Mouse (Mus musculus) heart, postnatal 14 days (tissue): ENCODE measurements around the gene Olfr273. TPM values are rescaled to one million over a fixed set of nuclear protein-coding genes. Genes with fewer than 3 reads are reported as not detected.
"Not testable (repeated sequence)": the region's sequence is repeated elsewhere in the genome, so short reads cannot be mapped to it uniquely, and the experiment has no call there.

ENCODE experiments used
- DNase-seq, 2 experiments: peaks; one replicate each; pipeline ENCODE4 v3.0.0; 2021 to 2022
- intact Hi-C: fragments of 180-260 bp; cut with DNase I; formaldehyde crosslinking; loops from one replicate; pipeline ENCODE4 v1.15.1; 2025
- long read RNA-seq, 2 experiments: library from polyadenylated mRNA; stranded (forward); transcript quantifications; one replicate each; pipeline ENCODE4 v2.0.0; 2021
- total RNA-seq, 2 experiments: library from RNA; stranded (reverse); gene quantifications; 2 replicates each; pipeline ENCODE4 v1.2.3; 2021

The Olfr273 gene
- total RNA-seq: not detected
- long read RNA-seq, experiment 1: 0 reads
- long read RNA-seq, experiment 2: 0 reads

- intact Hi-C loops: no loop called here
- no peak for DNase-seq
Observed at GRCm38 (mm10) chr4:52859136-52859535, at the start of gene Olfr273. Gene Olfr273 (minus strand): TSS chr4:52859236.

GRCm38 (mm10) chr4:52864156-52864555 lies 5.1 kb upstream of the Olfr273 start:
- no peak for DNase-seq
- intact Hi-C loops: no loop called here

DNA sequence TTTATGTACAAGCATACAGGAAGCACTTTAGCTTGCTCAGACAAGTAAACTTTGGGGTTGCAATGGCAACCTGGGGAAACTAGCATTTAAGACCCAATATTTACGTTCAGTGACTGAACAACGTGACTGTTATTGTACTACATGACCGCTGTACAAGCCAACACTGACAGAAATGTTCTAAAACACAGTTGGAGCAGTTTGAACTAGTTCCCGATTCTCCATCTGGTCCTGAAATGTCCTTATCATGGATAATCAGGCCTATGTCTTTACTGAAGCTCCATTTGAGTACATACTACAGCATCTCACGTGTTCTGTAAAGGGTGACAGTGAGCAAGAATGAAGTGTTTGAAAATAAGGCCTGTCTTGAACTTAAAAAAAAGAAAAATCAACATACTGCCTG lies 9.4 kb downstream of the Olfr273 start:
- intact Hi-C loops: no loop called here
- no peak for DNase-seq

DNA sequence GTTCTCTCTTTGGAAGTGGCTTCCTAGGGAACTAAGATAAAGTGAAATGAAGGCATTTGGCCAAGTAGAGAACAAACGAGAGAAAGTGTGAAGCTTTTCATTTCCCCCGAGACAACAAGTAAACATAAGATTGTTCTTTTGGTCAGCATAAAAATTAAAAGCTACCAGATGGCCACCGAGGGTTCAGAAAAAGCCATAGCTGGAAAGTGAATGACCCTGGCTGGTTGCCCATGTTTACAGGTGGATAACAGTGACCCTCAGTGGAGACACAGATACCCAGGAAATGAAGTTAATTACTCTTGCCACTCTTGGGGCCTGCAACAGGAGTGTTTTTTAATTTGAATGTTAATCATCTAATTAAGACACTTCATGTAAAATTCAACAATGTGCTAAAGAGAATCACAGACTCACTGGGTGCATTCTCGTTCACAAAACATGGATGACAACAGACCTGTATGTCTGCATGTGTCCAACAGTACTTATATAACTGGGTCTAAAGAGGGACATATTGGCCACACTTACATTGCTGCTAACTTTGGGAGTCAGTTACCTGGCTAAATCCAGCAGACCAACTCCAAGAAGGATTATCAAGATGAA lies 9.9 kb downstream of the Olfr273 start:
- intact Hi-C loops: no loop called here
- no peak for DNase-seq

GRCm38 (mm10) chr4:52845411-52845810 lies 13.6 kb downstream of the Olfr273 start:
- intact Hi-C loops, DNase-seq: not testable (repeated sequence)

DNA sequence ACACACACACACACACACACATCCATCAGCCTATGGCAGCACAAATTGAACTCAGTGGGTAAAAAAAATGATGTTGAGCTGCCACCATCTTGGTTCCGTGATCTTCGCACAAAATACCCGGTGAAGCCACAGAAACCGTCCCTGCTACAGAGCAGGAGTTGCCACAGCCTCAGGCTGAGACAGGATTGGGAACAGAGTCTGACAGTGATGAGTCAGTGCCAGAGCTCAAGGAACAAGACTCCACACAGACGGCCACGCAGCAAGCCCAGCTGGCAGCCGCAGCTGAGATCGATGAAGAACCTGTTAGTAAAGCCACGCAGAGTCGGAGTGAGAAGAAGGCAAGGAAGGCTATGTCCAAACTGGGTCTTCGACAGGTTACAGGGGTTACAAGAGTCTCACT lies 37.7 kb downstream of the Olfr273 start:
- DNase-seq: no peak
- intact Hi-C loops: no loop called here

GRCm38 (mm10) chr4:52814304-52814703 lies 44.7 kb downstream of the Olfr273 start, which contains the start of gene Olfr275:
Gene Olfr275 (plus strand): TSS chr4:52814604.
- no peak for DNase-seq
- intact Hi-C loops: no loop called here

- no peak for DNase-seq
- intact Hi-C loops: no loop called here
Observed at GRCm38 (mm10) chr4:52811871-52812270, 47.2 kb downstream of the Olfr273 start.

Other genes with a start within 250 kb of the Olfr273 start
- not detected for gene Olfr275, start 44.6 kb downstream of the Olfr273 start, total RNA-seq
- not detected for gene Olfr272, start 59.9 kb upstream of the Olfr273 start, total RNA-seq
- gene Olfr270, start 105.3 kb upstream of the Olfr273 start, total RNA-seq: not detected
- not detected for gene Nipsnap3a, start 130.0 kb upstream of the Olfr273 start, total RNA-seq
- gene Nipsnap3b, start 152.6 kb upstream of the Olfr273 start, total RNA-seq: 1 to 10 TPM; 7.2 to 8.2 TPM